Comparison of ENCODE assay signal across 8 mouse cellular contexts in the genomic region with DNA sequence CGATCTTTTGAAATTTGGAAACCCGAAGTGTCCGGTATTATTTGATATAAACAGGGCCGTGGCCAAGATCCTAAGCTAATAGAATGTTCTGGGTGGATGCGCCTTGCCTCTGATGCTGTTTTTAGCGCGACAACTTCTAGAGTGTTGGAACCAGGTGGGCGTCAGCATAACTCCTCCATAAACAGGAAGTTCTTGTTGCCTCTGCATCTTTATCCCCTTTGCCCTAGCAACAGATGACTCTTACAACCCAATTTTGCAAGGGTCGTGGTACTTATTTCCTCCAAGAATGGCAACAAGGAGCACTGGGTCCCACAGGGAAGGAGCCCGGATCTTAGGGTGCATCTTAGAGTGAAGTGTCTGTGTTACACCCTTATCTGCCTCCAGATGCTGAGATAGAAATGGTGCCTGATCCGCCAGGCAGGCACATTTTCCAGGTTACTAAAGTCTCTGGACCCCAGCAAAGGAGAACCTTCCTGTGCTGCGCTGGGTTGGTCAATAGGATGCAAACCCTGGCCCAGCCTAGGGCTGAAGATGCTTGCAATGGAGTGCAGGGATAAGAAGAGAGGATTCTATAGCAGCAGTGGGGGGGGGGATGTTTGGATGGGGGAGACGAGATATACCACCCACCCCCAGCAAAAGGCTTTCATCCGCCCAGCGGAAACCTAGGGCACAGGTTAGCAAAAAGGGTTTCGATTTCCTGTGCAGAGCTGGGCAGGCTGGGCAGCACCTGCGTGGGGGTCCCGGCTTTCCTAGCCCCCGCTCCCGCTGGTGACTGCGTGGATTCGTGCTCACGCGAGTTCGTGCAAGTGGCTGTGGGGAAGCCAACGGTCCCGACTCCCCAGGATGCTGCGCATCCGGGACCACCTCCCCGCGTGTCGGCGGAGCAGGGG. TPM values are rescaled to one million over a fixed set of nuclear protein-coding genes. Genes with fewer than 3 reads are reported as not detected.
A peak's percentile ranks its signal among the peaks of the same experiment; 100 is the strongest.
DNase-seq lines count a peak whose midpoint lies in the region; ATAC-seq and TF ChIP-seq lines count a peak whose summit lies in the region.

No protein-coding gene starts in this region.

- 21% methylated on average over 33 of the region's 33 CpGs for WGBS in embryonic facial prominence, embryonic 10.5 days
- 21% methylated on average over 33 of the region's 33 CpGs for WGBS in hindbrain, postnatal 0 days
- WGBS in midbrain, embryonic 16.5 days = 19% methylated on average over 33 of the region's 33 CpGs

- peak overlapping the region; percentile 84 for H3K27ac ChIP-seq in embryonic facial prominence, embryonic 10.5 days (replicated peaks)
- peak overlapping the region; percentile 75 for H3K27ac ChIP-seq in hindbrain, postnatal 0 days
- H3K27ac ChIP-seq in midbrain, embryonic 16.5 days (ENCODE audit: low read length) = peak overlapping the region; percentile 73

- H3K9me3 ChIP-seq in embryonic facial prominence, embryonic 10.5 days = no peaks in the 10 kb centered on the region
- no peaks in the 10 kb centered on the region for H3K9me3 ChIP-seq in hindbrain, postnatal 0 days (ENCODE audit: low read length)
- peaks cover 2% of the 10 kb centered on the region; the same call in 1 of the 2 replicates for H3K9me3 ChIP-seq in midbrain, embryonic 16.5 days (replicated peaks; ENCODE audit: control insufficient read depth, low read length, poor library complexity, severe bottlenecking)

- H3K4me2 ChIP-seq in hindbrain, postnatal 0 days (ENCODE audit: low read depth, low read length) = peak overlapping the region; percentile 85
- peak overlapping the region; percentile 80 for H3K4me2 ChIP-seq in midbrain, embryonic 16.5 days (ENCODE audit: low read length)

- TF ChIP-seq CTCF in hindbrain, postnatal 0 days (IDR thresholded peaks at IDR 0.05; ENCODE audit: low read depth) = no peak

- peak overlapping the region; percentile 68 for H3K9ac ChIP-seq in hindbrain, postnatal 0 days (replicated peaks; ENCODE audit: low read length)
- peak overlapping the region; percentile 82 for H3K9ac ChIP-seq in midbrain, embryonic 16.5 days (ENCODE audit: low read depth, low read length)

- peak; percentile 62 for ATAC-seq in hindbrain, postnatal 0 days
- peak; percentile 59 for ATAC-seq in midbrain, embryonic 16.5 days

- peaks cover 34% of the 10 kb centered on the region for H3K27me3 ChIP-seq in embryonic facial prominence, embryonic 10.5 days (replicated peaks; ENCODE audit: low read depth, poor library complexity, severe bottlenecking)
- H3K27me3 ChIP-seq in hindbrain, postnatal 0 days (ENCODE audit: insufficient read depth, low read length) = no peaks in the 10 kb centered on the region
- H3K27me3 ChIP-seq in midbrain, embryonic 16.5 days (ENCODE audit: control insufficient read depth, insufficient read depth, low read depth, low read length) = peaks cover 7% of the 10 kb centered on the region

- H3K4me1 ChIP-seq in embryonic facial prominence, embryonic 10.5 days = peaks cover 13% of the 10 kb centered on the region
- H3K4me1 ChIP-seq in hindbrain, postnatal 0 days (ENCODE audit: insufficient read depth, low read length) = no peaks in the 10 kb centered on the region
- H3K4me1 ChIP-seq in midbrain, embryonic 16.5 days (ENCODE audit: control insufficient read depth, insufficient read depth, low read length) = peaks cover 5% of the 10 kb centered on the region

- peak; percentile 59 for DNase-seq in right cerebral cortex, adult 18-20 months
- DNase-seq in right cerebral cortex, postnatal 36 days (ENCODE audit: low spot score in 2 of 2) = no peak
- peak; percentile 18 for DNase-seq in embryonic facial prominence, embryonic 10.5 days (ENCODE audit: low spot score)
- peak; percentile 29 for DNase-seq in hindbrain, postnatal 0 days (ENCODE audit: low spot score)
- DNase-seq in adrenal gland, postnatal 10 days = no peak
- DNase-seq in layer of hippocampus, postnatal 14 days (ENCODE audit: low spot score in 2 of 2) = no peak
- no peak for DNase-seq in spleen, adult 18-20 months

- peak overlapping the region; percentile 80 for H3K4me3 ChIP-seq in embryonic facial prominence, embryonic 10.5 days
- H3K4me3 ChIP-seq in hindbrain, postnatal 0 days (ENCODE audit: low read length) = peak overlapping the region; percentile 60
- peak overlapping the region; percentile 72 for H3K4me3 ChIP-seq in midbrain, embryonic 16.5 days (ENCODE audit: low read depth, low read length)

- H3K36me3 ChIP-seq in embryonic facial prominence, embryonic 10.5 days (replicated peaks) = no peaks in the 10 kb centered on the region; the same call in 1 of the 2 replicates
- H3K36me3 ChIP-seq in hindbrain, postnatal 0 days (ENCODE audit: insufficient read depth, low read length) = 0 out of 2 replicates have a peak, but pooled peaks cover 4% of the 10 kb centered on the region
- 0 out of 2 replicates have a peak, but pooled peaks cover 6% of the 10 kb centered on the region for H3K36me3 ChIP-seq in midbrain, embryonic 16.5 days (ENCODE audit: control insufficient read depth, insufficient read depth, low read length)

RNA-seq across cellular contexts. Expression of a gene that starts 0.8 kb away (rescaled TPM):
- 2.1 and 2.2 TPM in 2 replicates for polyA plus RNA-seq in embryonic facial prominence, embryonic 10.5 days (2016; fragmentation: Nextera tagmentation; extraction: Ambion mirVana)
- 14.3 and 16.6 TPM in 2 replicates for total RNA-seq in hindbrain, postnatal 0 days (2014; rRNA removed)
- 7.9 and 8.8 TPM in 2 replicates for polyA plus RNA-seq in hindbrain, postnatal 0 days (2015; fragmentation: Nextera tagmentation; extraction: Ambion mirVana)
- polyA plus RNA-seq in midbrain, embryonic 16.5 days (2015; fragmentation: Nextera tagmentation; extraction: Ambion mirVana) = 6.7 and 7.4 TPM in 2 replicates
- 1 to 10 TPM; 2.0 to 2.6 TPM for total RNA-seq in adrenal gland, postnatal 10 days (2021)
- 100 to 1,000 TPM; 138 to 158 TPM for total RNA-seq in layer of hippocampus, postnatal 14 days (2021)

Comparison
In these comparisons a context has a peak if more than half of its experiments do, and no peak if none do; other contexts are left out.
1. DNase-seq: peak in right cerebral cortex, adult 18-20 months (single experiment), embryonic facial prominence, embryonic 10.5 days (single experiment) and hindbrain, postnatal 0 days (single experiment); none in right cerebral cortex, postnatal 36 days (0 of 2), adrenal gland, postnatal 10 days (single experiment), layer of hippocampus, postnatal 14 days (0 of 2) and spleen, adult 18-20 months (0 of 2).
2. Peak in every context shown above with its lines, with median percentiles within 50 percentile points of each other: H3K27ac ChIP-seq and H3K4me3 ChIP-seq.